Mouse (Mus musculus) small intestine, adult 2 months (tissue): ENCODE results near the gene Swt1. TPM values are rescaled to one million over a fixed set of nuclear protein-coding genes. Genes with fewer than 3 reads are reported as not detected.

Source experiments
- H3K27ac ChIP-seq: fragments of 200-500 bp; 2 replicates; pipeline ENCODE4 v1.5.1; 2012; ENCODE audit warnings: low read depth, low read length, control low read depth, inconsistent platforms; ENCODE audit not compliant: insufficient read depth
- H3K27me3 ChIP-seq: fragments of 200-500 bp; 2 replicates; pipeline ENCODE4 v1.6.1; 2012; ENCODE audit warnings: mild to moderate bottlenecking, moderate library complexity, low read length, inconsistent platforms; ENCODE audit not compliant: control insufficient read depth, insufficient read depth
- H3K36me3 ChIP-seq: fragments of 200-500 bp; 2 replicates; pipeline ENCODE4 v1.6.1; 2012; ENCODE audit warnings: mild to moderate bottlenecking, low read length, control low read depth, inconsistent platforms; ENCODE audit not compliant: control insufficient read depth, insufficient read depth
- H3K4me1 ChIP-seq: fragments of 200-500 bp; 2 replicates; pipeline ENCODE4 v1.6.1; 2012; ENCODE audit warnings: low read length, inconsistent platforms, mixed read lengths; ENCODE audit not compliant: control insufficient read depth, insufficient read depth, insufficient read length
- H3K4me3 ChIP-seq: fragments of 200-500 bp; 2 replicates; pipeline ENCODE4 v1.5.1; 2012; ENCODE audit warnings: low read depth, mild to moderate bottlenecking, control low read depth, inconsistent platforms, low read length, moderate library complexity
- CTCF ChIP-seq: fragments of 200-500 bp; IDR thresholded peaks from 2 replicates; pipeline ENCODE4 v1.5.1; 2012; ENCODE audit warnings: low read depth, mild to moderate bottlenecking, control low read depth, inconsistent platforms, low read length, moderate library complexity, mixed read lengths; ENCODE audit not compliant: insufficient replicate concordance, insufficient read length; ENCODE audit errors: extremely low read depth
- POLR2A ChIP-seq: fragments of 200-500 bp; IDR thresholded peaks from 2 replicates; pipeline ENCODE4 v1.6.1; 2012; ENCODE audit warnings: low read depth, mild to moderate bottlenecking, control low read depth, inconsistent platforms, low read length, moderate library complexity
- WGBS: fragments of 180-500 bp; shearing (Covaris S2); methylation state at CpG from one replicate; pipeline ENCODE4 v1.1.7; 2018; 5-methylcytosine and 5-hydroxymethylcytosine counted together
- polyA plus RNA-seq: library from polyadenylated mRNA; depleted of rRNA; stranded (reverse); fragments of >200 nt; gene quantifications from 2 replicates; pipeline ENCODE4 v1.2.3, GENCODE M21; 2012

Gene Swt1
- polyA plus RNA-seq, 1 experiment = 2.3 TPM

- WGBS = 45% methylated on average over 3 of the region's 3 CpGs
- Histone ChIP-seq H3K4me3 (no peak overlapping the region), H3K36me3 (peaks cover 23% of the 10 kb centered on the region), H3K27ac (no peak overlapping the region), H3K4me1 (no peaks in the 10 kb centered on the region), H3K27me3 (no peaks in the 10 kb centered on the region)
- no peak for TF ChIP-seq POLR2A
- TF ChIP-seq CTCF = no peak
Measured at GRCm38 (mm10) chr1:151422178-151422577, 6.1 kb downstream of the Swt1 start.

GRCm38 (mm10) chr1:151409827-151410226, 18.4 kb downstream of the Swt1 start:
- TF ChIP-seq CTCF (no peak), POLR2A (no peak)
- Histone ChIP-seq H3K27me3 (no peaks in the 10 kb centered on the region), H3K4me3 (no peak overlapping the region), H3K4me1 (no peaks in the 10 kb centered on the region), H3K27ac (no peak overlapping the region), H3K36me3 (peaks cover 29% of the 10 kb centered on the region)
- 95% methylated on average over 3 of the region's 3 CpGs for WGBS

DNA sequence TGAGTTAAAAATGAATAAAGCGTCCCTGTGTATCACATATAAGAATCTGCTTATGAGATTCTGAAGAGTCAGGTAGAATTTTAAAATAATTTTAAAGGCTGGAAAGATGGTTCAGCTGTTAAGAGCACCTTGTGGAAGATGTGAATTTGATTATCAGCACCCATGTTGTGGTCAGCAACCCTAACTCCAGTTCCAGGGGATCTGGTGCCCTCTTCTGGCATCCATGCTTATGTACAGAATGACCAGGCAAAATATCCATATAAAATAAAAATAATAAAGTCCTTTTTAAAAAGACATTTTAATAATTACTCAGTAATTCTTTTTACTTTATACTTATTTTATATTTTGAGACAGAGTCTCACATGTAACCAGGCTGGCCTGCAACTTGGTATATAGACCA, 38.2 kb downstream of the Swt1 start:
- Histone ChIP-seq H3K27ac (no peak overlapping the region), H3K27me3 (no peaks in the 10 kb centered on the region), H3K4me1 (no peaks in the 10 kb centered on the region), H3K4me3 (no peak overlapping the region), H3K36me3 (peaks cover 33% of the 10 kb centered on the region)
- TF ChIP-seq POLR2A = no peak
- no peak for TF ChIP-seq CTCF
- 100% methylated on average over 1 of the region's 1 CpGs for WGBS

GRCm38 (mm10) chr1:151377353-151377752, 50.9 kb downstream of the Swt1 start:
- Histone ChIP-seq H3K27ac (no peak overlapping the region), H3K27me3 (no peaks in the 10 kb centered on the region), H3K4me1 (no peaks in the 10 kb centered on the region), H3K4me3 (no peak overlapping the region), H3K36me3 (peaks cover 20% of the 10 kb centered on the region)
- WGBS = 92% methylated on average over 3 of the region's 3 CpGs
- TF ChIP-seq CTCF (no peak), POLR2A (no peak)

DNA sequence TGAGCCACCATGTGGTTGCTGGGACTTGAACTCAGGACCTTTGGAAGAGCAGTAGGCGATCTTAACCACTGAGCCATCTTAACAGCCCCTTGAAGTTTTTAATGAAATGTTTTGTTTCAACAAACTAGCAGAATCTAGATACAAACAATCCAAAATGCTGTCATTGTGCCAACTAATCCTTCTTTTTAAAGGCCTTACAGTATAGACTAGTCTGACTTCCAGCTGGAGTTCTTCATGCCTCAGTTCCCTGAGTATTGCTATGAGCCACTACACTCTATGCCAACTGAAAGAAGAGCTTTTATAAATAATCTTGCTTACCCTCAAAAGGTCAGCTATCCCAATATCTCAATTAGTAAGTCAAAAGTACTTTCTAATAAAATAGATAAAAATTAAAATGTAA, 55.4 kb downstream of the Swt1 start:
- no peak for TF ChIP-seq POLR2A
- no peak for TF ChIP-seq CTCF
- 94% methylated on average over 1 of the region's 1 CpGs for WGBS
- H3K4me1 ChIP-seq = no peaks in the 10 kb centered on the region
- H3K36me3 ChIP-seq = peaks cover 36% of the 10 kb centered on the region
- no peak overlapping the region for H3K4me3 ChIP-seq
- no peaks in the 10 kb centered on the region for H3K27me3 ChIP-seq
- H3K27ac ChIP-seq = no peak overlapping the region

DNA sequence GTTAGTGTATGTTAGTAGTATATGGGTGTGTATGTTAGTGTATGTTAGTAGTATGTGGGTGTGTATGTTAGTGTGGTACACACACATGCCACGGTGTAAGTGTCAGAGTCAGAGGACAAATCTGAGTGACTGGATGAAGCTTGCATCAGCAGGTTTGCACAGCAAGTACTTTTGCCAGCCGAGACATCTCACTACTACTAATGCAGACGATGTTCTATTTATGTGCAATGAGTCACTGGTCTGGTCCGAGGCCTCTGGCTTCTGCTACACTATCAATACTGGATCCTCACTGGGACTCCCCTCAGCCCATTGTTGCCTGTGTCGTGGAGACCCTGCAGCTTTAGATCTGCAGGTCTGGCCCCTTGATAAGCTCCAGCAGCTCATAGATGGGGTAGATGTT, 56.7 kb downstream of the Swt1 start:
- TF ChIP-seq POLR2A (no peak), CTCF (no peak)
- Histone ChIP-seq H3K4me3 (no peak overlapping the region), H3K36me3 (peaks cover 33% of the 10 kb centered on the region), H3K4me1 (no peaks in the 10 kb centered on the region), H3K27ac (no peak overlapping the region), H3K27me3 (no peaks in the 10 kb centered on the region)
- WGBS = 89% methylated on average over 5 of the region's 5 CpGs

- WGBS = 45% methylated on average over 3 of the region's 3 CpGs
- H3K27me3 ChIP-seq = no peaks in the 10 kb centered on the region
- no peak for TF ChIP-seq CTCF
- no peak for TF ChIP-seq POLR2A
- no peak overlapping the region for H3K27ac ChIP-seq
- H3K4me1 ChIP-seq = no peaks in the 10 kb centered on the region
- H3K36me3 ChIP-seq = peaks cover 39% of the 10 kb centered on the region
- no peak overlapping the region for H3K4me3 ChIP-seq
Measured at GRCm38 (mm10) chr1:151370573-151370972, 57.7 kb downstream of the Swt1 start.

GRCm38 (mm10) chr1:151368444-151368843, 59.8 kb downstream of the Swt1 start:
- Histone ChIP-seq H3K36me3 (peaks cover 56% of the 10 kb centered on the region), H3K27ac (no peak overlapping the region), H3K4me3 (no peak overlapping the region), H3K27me3 (no peaks in the 10 kb centered on the region), H3K4me1 (no peaks in the 10 kb centered on the region)
- 91% methylated on average over 3 of the region's 3 CpGs for WGBS
- TF ChIP-seq CTCF = no peak
- TF ChIP-seq POLR2A = no peak
